14 mouse cellular contexts compared by ENCODE assay signal in the genomic region with DNA sequence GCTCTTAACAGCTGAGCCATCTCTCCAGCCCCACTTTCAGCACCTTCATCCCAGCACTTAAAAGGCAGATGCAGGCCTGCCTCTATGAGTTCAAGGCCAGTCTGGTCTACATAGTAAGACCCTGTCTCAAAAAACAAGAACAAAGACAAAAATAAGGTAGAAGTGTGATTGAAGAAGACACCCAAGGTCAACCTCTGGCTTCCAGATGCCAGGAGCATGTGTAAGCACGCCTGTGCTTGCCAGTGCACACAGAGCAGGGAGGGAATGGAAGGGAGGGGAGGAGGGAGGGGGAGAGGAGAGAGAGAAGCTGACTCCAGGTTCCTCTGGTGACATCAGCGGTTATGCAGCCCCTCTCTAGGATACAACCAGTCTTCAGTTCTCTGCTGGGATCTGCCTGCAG.
"Had no signal": no experiment of that assay in that cellular context is flagged by ENCODE, and none has a peak within 500 bp of the region (broad histone marks: within the 10 kb centered on the region; RNA-seq: fewer than 3 reads in every experiment).

No protein-coding gene starts in this region.

- H3K36me3 ChIP-seq: limb, embryonic 12.5 days; limb, embryonic 15.5 days; midbrain, embryonic 13.5 days had no signal

- H3K4me2 ChIP-seq: limb, embryonic 12.5 days; limb, embryonic 15.5 days; liver, embryonic 11.5 days; lung, embryonic 14.5 days; midbrain, embryonic 13.5 days had no signal

- DNase-seq: kidney, postnatal 14 days; kidney, postnatal 4 days; left cerebral cortex, postnatal 4 days; liver, postnatal 0 days; lung, embryonic 14.5 days; thymus, adult 18-20 months; thymus, postnatal 4 days had no signal

- ATAC-seq: liver, postnatal 0 days; lung, postnatal 0 days; midbrain, embryonic 13.5 days had no signal

- H3K9me3 ChIP-seq: limb, embryonic 12.5 days; limb, embryonic 15.5 days; midbrain, embryonic 13.5 days had no signal

- H3K4me3 ChIP-seq: limb, embryonic 12.5 days; limb, embryonic 15.5 days; midbrain, embryonic 13.5 days had no signal

- H3K27ac ChIP-seq: limb, embryonic 12.5 days; limb, embryonic 15.5 days; liver, embryonic 14.5 days; macrophage; midbrain, embryonic 13.5 days had no signal

- H3K9ac ChIP-seq: limb, embryonic 12.5 days; limb, embryonic 15.5 days; liver, embryonic 14.5 days; liver, postnatal 0 days; lung, embryonic 14.5 days; midbrain, embryonic 13.5 days had no signal
